Mouse (Mus musculus) C2C12 (cell line): Measurements from ENCODE around the gene Zbtb17.

Experiments used
- CTCF ChIP-seq: IDR thresholded peaks from one replicate; pipeline ENCODE4 v1.5.1; 2011; ENCODE audit not compliant: control insufficient read depth, insufficient read depth, insufficient read length
- MAX ChIP-seq: IDR thresholded peaks from one replicate; pipeline ENCODE4 v1.6.1; 2011; ENCODE audit warnings: mild to moderate bottlenecking, control low read depth
- USF1 ChIP-seq: IDR thresholded peaks from one replicate; pipeline ENCODE4 v1.6.1; 2011; ENCODE audit warnings: low read depth, mild to moderate bottlenecking, control low read depth, moderate library complexity

- TF ChIP-seq CTCF (no peak), USF1 (no peak), MAX (no peak)
These were observed 44.3 kb upstream of the Zbtb17 start for GRCm38 (mm10) chr4:141400171-141400570.
